Mouse (Mus musculus): ENCODE data around the gene Fam205a1. TPM values are rescaled to one million over a fixed set of nuclear protein-coding genes. Genes with fewer than 3 reads are reported as not detected.

Fam205a1 gene
- not detected for total RNA-seq (2023)

GRCm38 (mm10) chr4:42853788-42854187 lies at the start of gene Fam205a1:
Gene Fam205a1 (minus strand): TSS chr4:42853888.

GRCm38 (mm10) chr4:42874134-42874533 lies 20.4 kb upstream of the Fam205a1 start, which contains the start of gene Fam205c:
Gene Fam205c (minus strand): TSS chr4:42874234.

GRCm38 (mm10) chr4:42856671-42857070 lies 3.0 kb upstream of the Fam205a1 start, which contains the start of gene Gm12394:
Gene Gm12394 (minus strand): TSS chr4:42856771.

Other genes starting within 250 kb of the Fam205a1 start
- gene Gm10591, start 241.7 kb downstream of the Fam205a1 start, total RNA-seq (2023), result not detected
- not detected for gene Gm2564, start 224.2 kb downstream of the Fam205a1 start, total RNA-seq (2023)
- gene Ccl27b, start 198.6 kb downstream of the Fam205a1 start, total RNA-seq (2023), result not detected
- gene Il11ra2, start 192.0 kb downstream of the Fam205a1 start, total RNA-seq (2023), result not detected
- not detected for gene 4930578G10Rik, start 118.3 kb downstream of the Fam205a1 start, total RNA-seq (2023)
- gene Ccl19, start 97.3 kb downstream of the Fam205a1 start, total RNA-seq (2023), result not detected
- not detected for gene Ccl21a, start 79.9 kb downstream of the Fam205a1 start, total RNA-seq (2023)
- not detected for gene Gm12394, start 2.9 kb upstream of the Fam205a1 start, total RNA-seq (2023)
- not detected for gene Fam205c, start 20.3 kb upstream of the Fam205a1 start, total RNA-seq (2023)
- gene Phf24, start 62.8 kb upstream of the Fam205a1 start, total RNA-seq (2023), result not detected
- 1 to 10 TPM; 4.1 to 5.1 TPM for gene Dnajb5, start 95.9 kb upstream of the Fam205a1 start, total RNA-seq (2023)
- gene 1700022I11Rik, start 115.7 kb upstream of the Fam205a1 start, total RNA-seq (2023), result not detected
- gene Vcp, start 146.6 kb upstream of the Fam205a1 start, total RNA-seq (2023), result 100 to 1,000 TPM in 1 of 2 experiments, 10 to 100 TPM in 1; 97.1 to 107 TPM
- 10 to 100 TPM; 18.4 to 28.1 TPM for gene Fancg, start 156.6 kb upstream of the Fam205a1 start, total RNA-seq (2023)
- gene Pigo, start 171.9 kb upstream of the Fam205a1 start, total RNA-seq (2023), result 10 to 100 TPM; 13.7 to 16.0 TPM
- gene Stoml2, start 177.8 kb upstream of the Fam205a1 start, total RNA-seq (2023), result 10 to 100 TPM; 49.0 to 52.8 TPM
- gene Fam214b, start 192.3 kb upstream of the Fam205a1 start, total RNA-seq (2023), result 10 to 100 TPM; 48.7 to 59.6 TPM
- under 1 TPM; 0.09 to 0.53 TPM for gene Unc13b, start 205.1 kb upstream of the Fam205a1 start, total RNA-seq (2023)